Mouse (Mus musculus) cerebellum, adult 18-20 months (tissue): Measurements from ENCODE around the gene Stox2.
A peak's percentile ranks its signal among the peaks of the same experiment; 100 is the strongest.

Experiments
- DNase-seq, 2 experiments: peaks; one replicate each; pipeline ENCODE4 v3.0.0; 2021

The Stox2 gene

GRCm38 (mm10) chr8:47240871-47241270 lies 205.3 kb downstream of the Stox2 start:
- DNase-seq, result no peak

DNA sequence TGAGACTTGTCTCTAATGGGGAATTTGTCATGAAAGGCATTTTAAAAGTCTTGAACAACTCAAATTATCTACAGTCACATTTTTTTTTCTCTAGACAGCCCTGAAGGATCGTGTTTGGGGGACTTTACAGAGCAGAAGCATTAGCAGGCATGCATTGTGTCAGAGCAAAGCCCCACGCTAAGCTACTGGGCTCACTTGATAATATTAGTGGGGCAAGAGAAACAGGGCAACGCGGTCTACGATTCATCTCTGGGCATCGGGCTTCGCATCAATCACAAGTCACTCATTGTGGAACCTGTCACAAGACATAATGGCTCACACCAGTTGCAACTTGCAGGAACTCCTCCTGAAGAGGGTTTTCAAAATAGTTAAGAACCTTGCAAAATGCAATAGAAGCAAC lies 205.9 kb downstream of the Stox2 start:
- DNase-seq, result no peak

DNA sequence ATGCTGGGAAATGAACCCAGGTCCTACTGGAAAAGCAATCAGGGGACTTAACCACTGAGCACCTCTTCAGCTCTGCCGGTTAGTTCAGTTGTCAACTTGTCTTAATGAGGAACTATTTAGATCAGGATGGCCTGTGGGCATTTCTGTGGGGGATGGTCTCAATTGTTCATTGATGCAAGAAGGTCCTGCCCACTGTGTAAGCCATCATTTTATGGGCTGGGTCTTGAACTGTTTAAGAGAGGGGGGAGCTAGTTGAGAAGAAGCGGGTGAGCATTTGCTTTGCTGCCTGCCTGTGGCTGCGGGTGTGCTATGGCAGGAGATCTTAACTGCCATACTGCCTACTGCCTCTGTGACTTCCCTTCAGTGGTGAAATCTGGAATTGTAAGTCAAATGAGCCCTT lies 214.1 kb downstream of the Stox2 start:
- DNase-seq, result no peak

GRCm38 (mm10) chr8:47230057-47230456 lies 216.1 kb downstream of the Stox2 start:
- no peak for DNase-seq

- no peak for DNase-seq
Observed at GRCm38 (mm10) chr8:47221851-47222250, 224.3 kb downstream of the Stox2 start.

DNA sequence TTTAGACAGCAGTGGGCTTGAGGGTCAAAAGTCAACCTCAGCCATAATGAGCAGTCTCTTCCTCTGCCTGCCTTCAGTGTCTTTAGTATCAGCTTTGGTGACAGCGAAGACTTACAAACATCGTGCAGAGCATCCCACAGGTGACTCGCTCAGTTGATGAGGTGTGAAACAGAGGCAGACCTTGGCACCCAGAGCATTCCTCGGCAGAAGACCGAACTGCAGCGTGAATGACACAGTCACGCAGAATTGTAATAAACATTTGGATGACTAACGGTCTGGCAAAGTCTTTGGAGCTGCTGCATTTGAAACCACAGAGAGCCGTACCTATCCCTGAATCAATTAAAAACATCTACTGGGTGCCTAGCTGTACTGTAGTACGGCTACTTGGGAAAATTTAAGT lies 225.0 kb downstream of the Stox2 start:
- no peak for DNase-seq

GRCm38 (mm10) chr8:47220390-47220789 lies 225.8 kb downstream of the Stox2 start:
- DNase-seq, result no peak

DNA sequence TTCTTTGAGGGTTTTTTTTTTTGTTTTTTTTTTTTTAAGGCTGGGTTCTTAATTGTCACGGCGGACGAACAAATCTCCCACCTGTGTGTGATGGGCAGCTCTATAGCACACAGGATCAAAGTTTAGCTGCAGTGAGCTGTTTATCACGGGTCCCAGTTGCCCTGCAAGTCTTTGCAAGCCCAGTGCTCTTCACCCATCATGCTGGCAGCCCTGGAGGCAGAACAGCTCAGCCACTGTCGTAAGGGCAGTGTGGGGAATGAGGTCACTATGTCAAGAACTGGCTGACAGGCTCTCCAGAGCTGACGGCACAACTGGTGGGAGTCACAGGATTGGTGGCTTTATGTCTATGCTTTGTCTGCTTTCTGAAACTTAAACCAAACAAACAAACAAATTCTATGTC lies 227.6 kb downstream of the Stox2 start:
- DNase-seq, result peak in 1 of 2 experiments; percentile 27

DNA sequence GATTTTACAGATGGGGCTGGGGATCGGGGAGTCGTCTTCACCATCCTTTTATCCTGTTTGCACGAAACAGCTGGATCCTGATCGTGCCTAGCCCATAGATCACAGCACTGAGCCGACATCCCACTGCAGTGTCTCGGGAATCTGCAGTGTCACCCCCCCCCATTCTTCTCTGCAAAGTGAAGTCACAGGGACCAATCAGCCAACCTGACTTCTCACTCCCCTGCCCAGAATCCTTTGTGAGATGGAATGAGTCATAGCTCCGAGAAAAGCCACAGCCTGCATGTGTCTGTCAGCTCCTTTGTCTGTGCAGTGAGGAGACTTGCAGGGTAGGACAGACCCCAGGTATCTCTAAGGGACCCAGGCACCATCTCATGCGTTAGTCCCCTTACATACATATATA lies 228.1 kb downstream of the Stox2 start:
- DNase-seq, result peak in 1 of 2 experiments; percentile 22

GRCm38 (mm10) chr8:47212124-47212523 lies 234.0 kb downstream of the Stox2 start:
- DNase-seq, result no peak

GRCm38 (mm10) chr8:47211226-47211625 lies 234.9 kb downstream of the Stox2 start:
- DNase-seq, result no peak

DNA sequence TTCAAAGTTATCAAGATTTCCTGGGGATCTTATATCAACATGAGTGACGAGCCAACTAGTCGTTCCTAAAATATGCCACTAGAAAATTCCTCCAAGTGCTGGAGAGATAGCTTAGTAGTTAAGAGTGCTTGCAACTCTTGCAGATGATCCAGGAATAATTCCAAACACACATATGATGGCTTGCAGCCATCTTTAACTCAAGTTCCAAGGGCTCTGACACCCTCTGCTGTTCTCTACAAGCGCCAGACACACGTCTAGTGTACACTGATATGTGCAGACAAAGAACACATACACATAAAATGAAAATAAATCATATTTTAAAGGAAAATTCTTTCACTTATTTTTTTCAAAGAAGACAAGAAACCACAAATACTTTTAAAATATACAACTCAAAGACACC lies 237.9 kb downstream of the Stox2 start:
- no peak for DNase-seq

GRCm38 (mm10) chr8:47206640-47207237 lies 239.4 kb downstream of the Stox2 start:
- no peak for DNase-seq

DNA sequence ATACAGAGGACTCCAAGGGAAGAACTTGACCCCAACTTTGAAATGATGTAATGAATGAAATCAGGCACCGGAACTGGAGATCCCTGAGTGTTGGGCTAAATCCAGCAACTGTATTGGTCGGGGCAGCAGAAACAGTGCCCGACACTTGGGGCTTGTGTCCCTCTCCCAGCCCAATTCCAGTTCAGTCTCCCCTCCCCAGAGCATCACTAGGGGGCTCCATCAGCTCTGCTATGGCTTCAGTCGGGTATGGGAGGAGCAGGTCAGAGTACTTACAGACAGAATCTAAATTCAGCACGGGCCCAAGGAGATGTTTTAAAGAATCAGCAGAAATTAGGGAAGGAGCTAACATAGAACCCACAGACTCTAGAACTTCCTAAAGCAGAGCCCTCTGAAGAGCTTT lies 240.7 kb downstream of the Stox2 start:
- DNase-seq, result no peak

GRCm38 (mm10) chr8:47196391-47196790 lies 249.8 kb downstream of the Stox2 start:
- no peak for DNase-seq

- no peak for DNase-seq
Observed at GRCm38 (mm10) chr8:47193321-47193996, 252.7 kb downstream of the Stox2 start.

GRCm38 (mm10) chr8:47191444-47192365 lies 254.5 kb downstream of the Stox2 start:
- DNase-seq, result no peak

GRCm38 (mm10) chr8:47185396-47185795 lies 260.8 kb downstream of the Stox2 start:
- DNase-seq, result no peak

DNA sequence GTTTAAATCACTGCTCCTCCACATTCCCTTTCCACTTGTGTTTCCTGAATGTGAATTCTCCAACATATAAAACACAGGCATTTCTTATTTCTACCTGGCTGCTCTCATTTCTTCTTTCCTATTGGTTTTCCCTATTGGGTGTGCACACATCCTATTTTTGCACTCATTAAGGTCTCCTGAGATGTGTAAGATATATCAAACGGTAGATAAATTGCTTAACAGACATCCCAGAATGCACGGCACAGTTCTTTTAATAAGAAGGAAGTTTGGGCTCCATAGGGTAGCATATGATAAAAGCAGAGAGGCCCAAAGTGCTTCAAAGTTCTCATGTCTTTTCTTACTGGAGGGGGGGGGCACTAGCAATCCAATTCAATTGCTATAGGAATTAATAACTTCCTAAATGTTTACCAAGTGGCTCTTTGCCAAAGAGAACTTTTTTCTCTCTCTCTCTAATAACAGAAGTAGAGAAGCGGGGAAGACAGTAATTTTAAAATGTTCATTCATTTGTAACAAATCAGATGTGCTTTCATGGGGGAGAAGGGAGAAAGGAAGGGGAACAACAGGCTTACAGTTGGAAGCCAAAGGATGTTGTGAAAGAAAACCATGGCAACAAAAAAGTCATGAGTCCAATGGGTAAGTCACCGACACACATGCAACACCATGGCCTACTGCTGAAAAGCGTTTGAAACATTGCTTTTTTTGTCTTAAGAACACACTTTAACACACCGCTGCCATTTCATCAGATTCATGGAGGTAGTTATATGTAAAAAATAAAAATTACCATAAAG lies 263.2 kb downstream of the Stox2 start:
- no peak for DNase-seq

DNA sequence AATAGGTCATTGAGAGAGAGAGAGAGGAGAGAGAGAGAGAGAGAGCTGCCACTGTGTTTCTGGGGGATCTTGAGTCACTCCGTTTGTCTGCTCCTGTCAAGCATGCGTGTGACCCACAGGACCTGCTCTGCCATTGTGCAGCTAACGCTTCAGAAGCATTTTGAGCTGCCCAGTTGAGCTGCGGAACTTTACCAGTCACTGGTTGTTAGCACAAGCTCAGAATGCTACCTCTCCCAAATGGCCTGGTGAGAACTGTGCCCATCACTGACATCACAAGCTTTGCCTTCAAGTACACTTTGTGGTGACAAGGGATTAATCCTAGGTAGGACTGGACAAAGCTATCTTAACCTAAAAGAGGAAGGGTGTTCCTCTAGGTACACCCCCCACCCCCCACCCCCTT lies 263.9 kb downstream of the Stox2 start:
- DNase-seq, result no peak

DNA sequence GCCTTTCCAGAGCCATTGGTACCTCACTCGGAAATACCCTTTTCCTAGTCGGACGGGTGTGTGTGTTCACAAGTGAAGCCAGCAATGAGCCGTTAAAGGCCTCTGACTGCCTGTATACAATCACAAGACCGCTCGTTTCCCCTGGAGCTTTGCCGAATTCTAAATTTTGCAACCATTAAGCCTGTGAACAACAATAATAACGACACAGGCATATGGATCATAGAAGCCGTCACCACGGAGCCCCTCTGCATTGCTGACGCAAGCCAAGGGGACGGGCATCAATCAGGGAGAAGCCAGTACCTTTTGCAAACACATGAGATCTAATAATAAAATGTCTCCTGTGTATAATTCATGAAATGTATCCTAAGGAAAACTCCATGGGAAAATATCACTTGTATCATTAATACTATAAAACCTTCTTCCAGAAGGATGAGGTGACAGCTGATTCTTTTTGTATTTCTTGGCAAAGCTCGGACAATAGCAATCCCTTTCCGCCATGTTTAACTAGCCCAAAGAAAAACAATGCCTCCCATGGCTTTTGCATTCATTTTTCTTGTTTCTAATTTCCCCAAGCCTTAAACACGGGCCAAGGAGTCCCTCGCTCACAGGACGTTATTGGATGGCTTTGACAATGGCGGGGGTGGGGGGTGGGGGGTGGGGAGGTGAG lies 265.0 kb downstream of the Stox2 start:
- DNase-seq, result no peak

DNA sequence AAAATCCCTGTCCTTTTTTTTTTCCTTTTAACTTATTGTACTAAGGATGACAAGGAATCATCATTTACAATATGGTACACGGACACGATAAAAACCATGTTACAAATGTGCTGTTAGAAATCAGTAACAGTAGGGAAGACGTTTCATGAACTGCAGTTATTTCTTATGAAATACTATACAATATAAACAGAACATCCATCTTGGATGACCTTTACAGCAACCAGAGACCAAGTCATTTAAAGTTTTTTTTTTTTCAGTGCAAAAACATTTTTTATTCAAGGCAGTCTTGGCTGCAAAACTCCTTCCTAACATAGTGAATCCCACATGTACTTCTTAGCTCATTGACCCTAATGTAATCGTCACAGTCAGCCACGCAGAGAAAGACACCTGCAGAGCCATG lies 266.0 kb downstream of the Stox2 start:
- no peak for DNase-seq
